Mouse (Mus musculus): ENCODE measurements around the gene Pcdh8. TPM values are rescaled to one million over a fixed set of nuclear protein-coding genes. Genes with fewer than 3 reads are reported as not detected.

Pcdh8 gene
- 0.02 TPM in 1 of 2 replicates, not detected in the other for polyA plus RNA-seq (2012; rRNA removed)

DNA sequence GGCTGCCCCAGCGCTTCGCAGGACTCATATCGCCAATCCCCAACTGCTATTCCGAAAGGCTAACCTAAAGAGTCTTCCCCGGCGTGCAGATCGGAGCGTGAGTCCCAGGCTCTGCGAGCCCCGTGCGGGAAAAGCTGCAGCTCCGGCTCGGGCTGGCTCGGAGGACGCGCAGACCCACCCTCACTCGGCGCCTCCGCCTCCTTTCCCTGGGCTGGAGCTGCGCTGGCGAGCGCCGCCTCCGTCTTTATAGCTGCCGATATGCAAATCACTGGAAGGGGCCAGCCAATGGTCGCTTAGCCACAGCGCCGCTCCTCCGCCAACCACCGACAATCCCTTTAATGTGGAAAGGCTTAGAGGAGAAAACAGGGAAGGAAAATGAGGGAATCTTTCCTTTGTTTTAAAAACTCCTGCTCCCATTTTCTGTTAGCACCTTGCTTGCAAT lies at the start of gene Pcdh8:
Gene Pcdh8, minus strand, starts transcription at position 219 of the 442 bp plus-strand sequence.

Other genes with a start within 250 kb of the Pcdh8 start
- 1.4 and 2.0 TPM in 2 replicates for gene Sugt1, start 183.6 kb downstream of the Pcdh8 start, polyA plus RNA-seq (2012; rRNA removed)
- gene Cnmd, start 109.1 kb downstream of the Pcdh8 start, polyA plus RNA-seq (2012; rRNA removed) = 0.21 TPM in 1 of 2 replicates, not detected in the other
- 0.14 and 0.26 TPM in 2 replicates for gene Olfm4, start 212.8 kb upstream of the Pcdh8 start, polyA plus RNA-seq (2012; rRNA removed)